ENCODE assay signal across 10 mouse cellular contexts in the genomic region with DNA sequence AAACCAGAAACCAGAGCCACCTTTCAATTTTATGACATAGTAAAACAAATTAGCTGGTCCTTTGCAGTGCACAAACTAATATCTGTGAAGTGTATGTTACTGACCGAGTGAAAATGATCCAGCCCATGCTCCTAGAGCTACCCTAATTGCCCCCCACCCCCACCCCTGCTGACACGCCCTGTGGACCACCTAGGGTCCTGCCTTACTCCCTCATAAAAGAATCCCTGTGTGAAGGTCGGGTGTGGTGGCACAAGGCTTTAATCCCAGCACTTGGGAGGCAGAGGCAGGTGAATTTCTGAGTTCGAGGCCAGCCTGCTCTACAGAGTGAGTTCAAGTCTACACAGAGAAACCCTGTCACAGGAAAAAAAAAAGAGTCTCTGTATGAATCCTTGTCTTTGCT. TPM values are rescaled to one million over a fixed set of nuclear protein-coding genes. Genes with fewer than 3 reads are reported as not detected.
DNase-seq lines count a peak whose midpoint lies in the region; ATAC-seq and TF ChIP-seq lines count a peak whose summit lies in the region.
"Had no signal": no experiment of that assay in that cellular context is flagged by ENCODE, and none has a peak within 500 bp of the region (broad histone marks: within the 10 kb centered on the region; RNA-seq: fewer than 3 reads in every experiment).

No protein-coding gene starts in this region.

- no peak overlapping the region for H3K27ac ChIP-seq in lung, postnatal 0 days (ENCODE audit: low read length)
- H3K27ac ChIP-seq in embryonic fibroblast, embryonic 13.5 days (ENCODE audit: insufficient read depth, low read length): no peak overlapping the region
- H3K27ac ChIP-seq in limb, embryonic 12.5 days: 0 out of 2 replicates have a peak overlapping the region, but pooled peaks have one; percentile 88
- H3K27ac ChIP-seq in stomach, embryonic 15.5 days: peak overlapping the region; percentile 1; the same call in 1 of the 2 replicates

- no peak for TF ChIP-seq CTCF in lung, postnatal 0 days (IDR thresholded peaks at IDR 0.05)
- TF ChIP-seq CTCF in embryonic fibroblast, embryonic 13.5 days (IDR thresholded peaks at IDR 0.05; ENCODE audit: borderline replicate concordance, insufficient read depth, low read length): no peak

- ATAC-seq in lung, postnatal 0 days: no peak
- no peak for ATAC-seq in limb, embryonic 12.5 days (ENCODE audit: insufficient number of reproducible peaks, insufficient read depth, low FRiP score, low TSS enrichment, low read depth)
- no peak for ATAC-seq in stomach, embryonic 15.5 days (ENCODE audit: insufficient read depth, low FRiP score, low read depth)

- TF ChIP-seq EP300 in lung, postnatal 0 days (IDR thresholded peaks at IDR 0.05): no peak

- 62% methylated on average over 4 of the region's 4 CpGs for WGBS in lung, postnatal 0 days
- 42% methylated on average over 4 of the region's 4 CpGs for WGBS in limb, embryonic 12.5 days
- WGBS in stomach, embryonic 15.5 days: 57% methylated on average over 4 of the region's 4 CpGs

- H3K27me3 ChIP-seq in lung, postnatal 0 days (replicated peaks; ENCODE audit: insufficient read depth, low read length): no peaks in the 10 kb centered on the region
- H3K27me3 ChIP-seq in limb, embryonic 12.5 days: no peaks in the 10 kb centered on the region
- no peaks in the 10 kb centered on the region for H3K27me3 ChIP-seq in stomach, embryonic 15.5 days (replicated peaks)

- no peaks in the 10 kb centered on the region for H3K9me3 ChIP-seq in lung, postnatal 0 days (ENCODE audit: low read length)
- H3K9me3 ChIP-seq in limb, embryonic 12.5 days: no peaks in the 10 kb centered on the region
- no peaks in the 10 kb centered on the region for H3K9me3 ChIP-seq in stomach, embryonic 15.5 days

- H3K36me3 ChIP-seq in lung, postnatal 0 days (ENCODE audit: insufficient read depth, low read length): peaks cover 10% of the 10 kb centered on the region
- H3K36me3 ChIP-seq in limb, embryonic 12.5 days: peaks cover 40% of the 10 kb centered on the region
- peaks cover 9% of the 10 kb centered on the region; the same call in 1 of the 2 replicates for H3K36me3 ChIP-seq in stomach, embryonic 15.5 days

- H3K4me1 ChIP-seq in lung, postnatal 0 days (ENCODE audit: insufficient read depth, low read depth, low read length): peaks cover 11% of the 10 kb centered on the region
- 0 out of 2 replicates have a peak, but pooled peaks cover 4% of the 10 kb centered on the region for H3K4me1 ChIP-seq in embryonic fibroblast, embryonic 13.5 days (ENCODE audit: control insufficient read depth, insufficient read depth, low read length)
- H3K4me1 ChIP-seq in limb, embryonic 12.5 days (replicated peaks): peaks cover 20% of the 10 kb centered on the region
- peaks cover 13% of the 10 kb centered on the region for H3K4me1 ChIP-seq in stomach, embryonic 15.5 days

- no peak for TF ChIP-seq POLR2A in embryonic fibroblast, embryonic 13.5 days (IDR thresholded peaks at IDR 0.05; ENCODE audit: low read depth, low read length)

- DNase-seq in lung, postnatal 0 days (ENCODE audit: low spot score): no peak
- DNase-seq in lung, adult 18-20 months: no peak
- no peak for DNase-seq in thymus, postnatal 0 days (ENCODE audit: low spot score)
- no peak for DNase-seq in gastrocnemius, adult 8-10 months (ENCODE audit: low spot score in 2 of 2)
- no peak for DNase-seq in urinary bladder, adult 2 months (ENCODE audit: low spot score)
- DNase-seq: adrenal gland, postnatal 25 days; gastrocnemius, postnatal 25 days had no signal

- peak overlapping the region; percentile 100 for H3K9ac ChIP-seq in lung, postnatal 0 days (replicated peaks; ENCODE audit: low read depth)
- H3K9ac ChIP-seq in limb, embryonic 12.5 days (replicated peaks): peak overlapping the region; percentile 98; the same call in 1 of the 2 replicates
- H3K9ac ChIP-seq in stomach, embryonic 15.5 days: no peak overlapping the region

- H3K4me3 ChIP-seq in lung, postnatal 0 days (ENCODE audit: low read depth, low read length): no peak overlapping the region
- H3K4me3 ChIP-seq in embryonic fibroblast, embryonic 13.5 days (ENCODE audit: insufficient read depth, low read length): peak overlapping the region; percentile 77
- H3K4me3 ChIP-seq in limb, embryonic 12.5 days (replicated peaks): peak overlapping the region; percentile 99
- peak overlapping the region; percentile 92 for H3K4me3 ChIP-seq in stomach, embryonic 15.5 days (replicated peaks)

- H3K4me2 ChIP-seq in lung, postnatal 0 days (replicated peaks; ENCODE audit: low read depth, low read length): peak overlapping the region; percentile 76; the same call in 1 of the 2 replicates
- peak overlapping the region; percentile 81 for H3K4me2 ChIP-seq in limb, embryonic 12.5 days
- peak overlapping the region; percentile 68 for H3K4me2 ChIP-seq in stomach, embryonic 15.5 days

RNA-seq across cellular contexts. Expression of gene Gid8, which starts 1.6 kb away (rescaled TPM):
- polyA plus RNA-seq in lung, postnatal 0 days (2015; fragmentation: Nextera tagmentation; extraction: Ambion mirVana): 38.7 and 38.8 TPM in 2 replicates
- 58.0 and 71.8 TPM in 2 replicates for polyA plus RNA-seq in embryonic fibroblast, embryonic 13.5 days (2011; ENCODE audit: insufficient read length, low read depth, missing spikeins)
- polyA plus RNA-seq in limb, embryonic 12.5 days (2016; fragmentation: Nextera tagmentation; extraction: Ambion mirVana): 60.7 and 60.9 TPM in 2 replicates
- 61.4 TPM in 2 replicates for polyA plus RNA-seq in stomach, embryonic 15.5 days (2015; fragmentation: Nextera tagmentation; extraction: Ambion mirVana)
- 50.5 and 53.1 TPM in 2 replicates for polyA plus RNA-seq in thymus, postnatal 0 days (2015; fragmentation: Nextera tagmentation; extraction: Ambion mirVana)
- total RNA-seq in gastrocnemius, adult 8-10 months (2022): 10 to 100 TPM; 33.7 to 41.1 (median 34.8) TPM
- 59.7 and 64.6 TPM in 2 replicates for polyA plus RNA-seq in urinary bladder, adult 2 months (2012; rRNA removed)

RNA-seq across cellular contexts. Expression of gene Dido1, which starts 1.7 kb away (rescaled TPM):
- 14.9 and 16.3 TPM in 2 replicates for polyA plus RNA-seq in lung, postnatal 0 days (2015; fragmentation: Nextera tagmentation; extraction: Ambion mirVana)
- polyA plus RNA-seq in embryonic fibroblast, embryonic 13.5 days (2011; ENCODE audit: insufficient read length, low read depth, missing spikeins): 29.3 and 31.3 TPM in 2 replicates
- polyA plus RNA-seq in limb, embryonic 12.5 days (2016; fragmentation: Nextera tagmentation; extraction: Ambion mirVana): 36.1 and 38.2 TPM in 2 replicates
- polyA plus RNA-seq in stomach, embryonic 15.5 days (2015; fragmentation: Nextera tagmentation; extraction: Ambion mirVana): 25.2 and 26.8 TPM in 2 replicates
- 25.6 and 32.2 TPM in 2 replicates for polyA plus RNA-seq in thymus, postnatal 0 days (2015; fragmentation: Nextera tagmentation; extraction: Ambion mirVana)
- 10 to 100 TPM; 13.2 to 17.8 (median 14.6) TPM for total RNA-seq in gastrocnemius, adult 8-10 months (2022)
- 24.7 and 25.8 TPM in 2 replicates for polyA plus RNA-seq in urinary bladder, adult 2 months (2012; rRNA removed)

RNA-seq across cellular contexts. Expression of gene Slc17a9, which starts 13.5 kb away (rescaled TPM):
- 1.4 and 1.7 TPM in 2 replicates for polyA plus RNA-seq in lung, postnatal 0 days (2015; fragmentation: Nextera tagmentation; extraction: Ambion mirVana)
- polyA plus RNA-seq in embryonic fibroblast, embryonic 13.5 days (2011; ENCODE audit: insufficient read length, low read depth, missing spikeins): 1.5 and 2.9 TPM in 2 replicates
- polyA plus RNA-seq in limb, embryonic 12.5 days (2016; fragmentation: Nextera tagmentation; extraction: Ambion mirVana): 0.45 and 0.52 TPM in 2 replicates
- polyA plus RNA-seq in stomach, embryonic 15.5 days (2015; fragmentation: Nextera tagmentation; extraction: Ambion mirVana): 3.8 and 4.3 TPM in 2 replicates
- 2.6 and 3.1 TPM in 2 replicates for polyA plus RNA-seq in thymus, postnatal 0 days (2015; fragmentation: Nextera tagmentation; extraction: Ambion mirVana)
- total RNA-seq in gastrocnemius, adult 8-10 months (2022): under 1 TPM in 1 of 4 experiments, not detected in 3; 0.25 TPM
- 4.6 and 5.3 TPM in 2 replicates for polyA plus RNA-seq in urinary bladder, adult 2 months (2012; rRNA removed)

Comparison
In these comparisons a context has a peak if more than half of its experiments do, and no peak if none do; other contexts are left out.
1. H3K27ac ChIP-seq: peak in limb, embryonic 12.5 days (single experiment) and stomach, embryonic 15.5 days (single experiment); none in lung, postnatal 0 days (single experiment) and embryonic fibroblast, embryonic 13.5 days (single experiment).
2. Peak in every context shown above with its lines, with median percentiles within 50 percentile points of each other: H3K4me2 ChIP-seq.